24 mouse cellular contexts compared by ENCODE assay signal in genomic region chr9:52529444-52529915, GRCm38 (mm10).
DNase-seq lines count a peak whose midpoint lies in the region; ATAC-seq and TF ChIP-seq lines count a peak whose summit lies in the region.
"Had no signal": no experiment of that assay in that cellular context is flagged by ENCODE, and none has a peak within 500 bp of the region (broad histone marks: within the 10 kb centered on the region; RNA-seq: fewer than 3 reads in every experiment).

No protein-coding gene starts in this region.

- no peaks in the 10 kb centered on the region for H3K79me2 ChIP-seq in myocyte (ENCODE audit: control insufficient read depth, insufficient read depth)

- DNase-seq in layer of hippocampus, adult 9-11 months, result peak; percentile 7
- DNase-seq in layer of hippocampus, postnatal 25 days (ENCODE audit: extremely low spot score in 1 of 2, low spot score in 1 of 2), result no peak
- peak; percentile 85 for DNase-seq in 416B (ENCODE audit: low read depth)
- no peak for DNase-seq in cerebellum, adult 18-20 months
- no peak for DNase-seq in heart, postnatal 14 days
- DNase-seq: adrenal gland, postnatal 36 days; cerebellum, adult 11-12 months; cerebellum, postnatal 14 days; forebrain, postnatal 0 days; gastrocnemius, postnatal 25 days; heart, adult 18-20 months; kidney, adult 18-20 months; left cerebral cortex, postnatal 4 days; lung, adult 18-20 months; lung, postnatal 10 days had no signal

- 0 out of 2 replicates have a peak, but pooled peaks have one; percentile 29 for ATAC-seq in common myeloid progenitor, adult 5-6 weeks (replicated peaks; ENCODE audit: low read depth, poor library complexity, severe bottlenecking)
- ATAC-seq: forebrain, postnatal 0 days; inflammation-experienced regulatory T-cells, adult 6 months; liver, embryonic 12.5 days; midbrain, embryonic 16.5 days had no signal

- intact Hi-C loops in heart, postnatal 14 days (cut with DNase I), result no loop called here

- H3K36me3 ChIP-seq in myocyte (ENCODE audit: control insufficient read depth, insufficient read depth), result no peaks in the 10 kb centered on the region
- H3K36me3 ChIP-seq: embryonic facial prominence, embryonic 13.5 days; heart, embryonic 13.5 days; hindbrain, embryonic 13.5 days; liver, embryonic 12.5 days; neural tube, embryonic 15.5 days had no signal

- H3K4me3 ChIP-seq in myocyte, result no peak overlapping the region
- H3K4me3 ChIP-seq: embryonic facial prominence, embryonic 13.5 days; heart, embryonic 13.5 days; hindbrain, embryonic 13.5 days; liver, embryonic 12.5 days; neural tube, embryonic 15.5 days had no signal

- no peak for TF ChIP-seq POLR2A in myocyte (IDR thresholded peaks at IDR 0.05; ENCODE audit: insufficient read length, low read depth)

- H3K27me3 ChIP-seq in myocyte (ENCODE audit: control insufficient read depth, insufficient read depth, insufficient read length), result no peaks in the 10 kb centered on the region
- H3K27me3 ChIP-seq: embryonic facial prominence, embryonic 13.5 days; heart, embryonic 13.5 days; hindbrain, embryonic 13.5 days; liver, embryonic 12.5 days; neural tube, embryonic 15.5 days had no signal

- no peak overlapping the region for H3ac ChIP-seq in myocyte (ENCODE audit: control insufficient read depth, insufficient read length)

- peak overlapping the region; percentile 51 for H3K4me2 ChIP-seq in myocyte (ENCODE audit: low read depth)
- H3K4me2 ChIP-seq: embryonic facial prominence, embryonic 13.5 days; heart, embryonic 13.5 days; hindbrain, embryonic 13.5 days; liver, embryonic 12.5 days; neural tube, embryonic 15.5 days had no signal

TF ChIP-seq in myocyte, 11 proteins besides CTCF, POLR2A, EP300 and RAD21:
- TF ChIP-seq CEBPB (IDR thresholded peaks at IDR 0.05; ENCODE audit: insufficient read depth, poor library complexity, severe bottlenecking), result peak; percentile 95
- peak in 2 of 3 experiments; percentile 8 to 9 for TF ChIP-seq MYOD1 (IDR thresholded peaks at IDR 0.05; ENCODE audit: control insufficient read depth in 1 of 3, insufficient read length in 2 of 3, low read depth in 2 of 3)
- no peak for TF ChIP-seq E2F4 (IDR thresholded peaks at IDR 0.05; ENCODE audit: insufficient read depth)

Comparison
In these comparisons a context has a peak if more than half of its experiments do, and no peak if none do; other contexts are left out.
1. DNase-seq: peak in layer of hippocampus, adult 9-11 months (single experiment) and 416B (single experiment); none in layer of hippocampus, postnatal 25 days (0 of 2), cerebellum, adult 18-20 months (0 of 2) and heart, postnatal 14 days (0 of 2).